Mouse (Mus musculus) MEL (cell line): ENCODE measurements at regions not wholly inside any gene's neighbourhood (a gene's known extent, or its start where the extent isn't known, plus 50 kb on each side); places are given as distances from the start of the nearest gene placed in this dataset.

Experiments used
- DNase-seq: peaks from one replicate; pipeline ENCODE4 v3.0.0; 2011; ENCODE audit warnings: low read depth, low spot score
- H3K27ac ChIP-seq: 2 replicates; pipeline ENCODE4 v1.5.1; 2012; ENCODE audit warnings: low read depth, mild to moderate bottlenecking, control low read depth, low read length, moderate library complexity; ENCODE audit not compliant: control insufficient read depth
- H3K27me3 ChIP-seq, 2 experiments: fragments of 150-350 bp in 1 of 2; sonication (generic) in 1 of 2; 2 replicates each; pipeline ENCODE4 v1.6.1; 2012; ENCODE audit warnings: low read length in 2 of 2, mild to moderate bottlenecking in 2 of 2, improper control_type of control experiment in 1 of 2, moderate library complexity in 1 of 2; ENCODE audit not compliant: insufficient read depth in 2 of 2, control insufficient read depth in 1 of 2
- H3K36me3 ChIP-seq, 2 experiments: 2 replicates each; pipeline ENCODE4 v1.6.1; 2012 to 2014; ENCODE audit warnings: low read length in 2 of 2, improper control_type of control experiment in 1 of 2, inconsistent platforms in 1 of 2, mild to moderate bottlenecking in 1 of 2; ENCODE audit not compliant: insufficient read depth in 2 of 2, control insufficient read depth in 1 of 2
- H3K4me1 ChIP-seq, 2 experiments: fragments of 150-350 bp in 1 of 2; sonication (generic) in 1 of 2; 2 replicates each; pipeline ENCODE4 v1.6.1; 2012; ENCODE audit warnings: low read length in 2 of 2, improper control_type of control experiment in 1 of 2, mild to moderate bottlenecking in 1 of 2; ENCODE audit not compliant: insufficient read depth in 2 of 2, control insufficient read depth in 1 of 2
- H3K4me3 ChIP-seq, 2 experiments: fragments of 150-350 bp in 1 of 2; sonication (generic) in 1 of 2; 2 replicates each; pipeline ENCODE4 v1.5.1; 2012; ENCODE audit warnings: low read depth in 2 of 2, low read length in 2 of 2, mild to moderate bottlenecking in 2 of 2, moderate library complexity in 2 of 2, control low read depth in 1 of 2, improper control_type of control experiment in 1 of 2; ENCODE audit not compliant: control insufficient read depth in 1 of 2, insufficient read depth in 1 of 2
- H3K79me2 ChIP-seq: 2 replicates; pipeline ENCODE4 v1.6.1; 2012; ENCODE audit warnings: mild to moderate bottlenecking, low read length, moderate library complexity; ENCODE audit not compliant: control insufficient read depth, poor library complexity, insufficient read depth
- H3K9ac ChIP-seq: 2 replicates; pipeline ENCODE4 v1.6.1; 2012; ENCODE audit warnings: low read depth, mild to moderate bottlenecking, control low read depth, low read length, moderate library complexity; ENCODE audit not compliant: control insufficient read depth, poor library complexity, severe bottlenecking
- H3K9me3 ChIP-seq: fragments of 150-350 bp; sonication (generic); replicated peaks from 2 replicates; pipeline ENCODE4 v1.6.1; 2012; ENCODE audit warnings: mild to moderate bottlenecking, low read length, improper control_type of control experiment, moderate library complexity; ENCODE audit not compliant: insufficient read depth
- CHD2 ChIP-seq: IDR thresholded peaks from 2 replicates; pipeline ENCODE4 v1.6.1; 2011; ENCODE audit warnings: low read length, improper control_type of control experiment
- ELF1 ChIP-seq: IDR thresholded peaks from 2 replicates; pipeline ENCODE4 v1.6.1; 2014; ENCODE audit warnings: low read depth, mild to moderate bottlenecking, inconsistent platforms, low read length, improper control_type of control experiment, moderate library complexity
- ETS1 ChIP-seq: IDR thresholded peaks from 2 replicates; pipeline ENCODE4 v1.6.1; 2012; ENCODE audit warnings: low read depth, mild to moderate bottlenecking, inconsistent platforms, low read length, improper control_type of control experiment, moderate library complexity
- GABPA ChIP-seq: IDR thresholded peaks from 2 replicates; pipeline ENCODE4 v1.6.1; 2012; ENCODE audit warnings: low read depth, mild to moderate bottlenecking, inconsistent platforms, low read length, improper control_type of control experiment, moderate library complexity
- HCFC1 ChIP-seq: IDR thresholded peaks from 2 replicates; pipeline ENCODE4 v1.6.1; 2012; ENCODE audit warnings: low read depth, mild to moderate bottlenecking, inconsistent platforms, low read length, improper control_type of control experiment, moderate library complexity
- MAZ ChIP-seq: IDR thresholded peaks from 2 replicates; pipeline ENCODE4 v1.6.1; 2012; ENCODE audit warnings: low read depth, mild to moderate bottlenecking, inconsistent platforms, low read length, improper control_type of control experiment
- MEF2A ChIP-seq: IDR thresholded peaks from 2 replicates; pipeline ENCODE4 v1.6.1; 2014; ENCODE audit warnings: low read depth, mild to moderate bottlenecking, inconsistent platforms, low read length, improper control_type of control experiment; ENCODE audit not compliant: poor library complexity, insufficient replicate concordance, severe bottlenecking; ENCODE audit errors: extremely low read depth
- NELFE ChIP-seq: IDR thresholded peaks from 2 replicates; pipeline ENCODE4 v1.6.1; 2011; ENCODE audit warnings: low read depth, low read length, improper control_type of control experiment
- NRF1 ChIP-seq: IDR thresholded peaks from 2 replicates; pipeline ENCODE4 v1.6.1; 2014; ENCODE audit warnings: low read depth, mild to moderate bottlenecking, inconsistent platforms, low read length, improper control_type of control experiment, moderate library complexity; ENCODE audit not compliant: poor library complexity, insufficient read depth, severe bottlenecking
- POLR2AphosphoS2 ChIP-seq: IDR thresholded peaks from 2 replicates; pipeline ENCODE4 v1.6.1; 2011; ENCODE audit warnings: low read length, improper control_type of control experiment
- RAD21 ChIP-seq: IDR thresholded peaks from 2 replicates; pipeline ENCODE4 v1.6.1; 2011; ENCODE audit warnings: mild to moderate bottlenecking, low read depth, low read length, improper control_type of control experiment
- RCOR1 ChIP-seq: IDR thresholded peaks from 2 replicates; pipeline ENCODE4 v1.6.1; 2012; ENCODE audit warnings: low read depth, mild to moderate bottlenecking, inconsistent platforms, low read length, improper control_type of control experiment
- SIN3A ChIP-seq: IDR thresholded peaks from 2 replicates; pipeline ENCODE4 v1.6.1; 2012; ENCODE audit warnings: low read length, improper control_type of control experiment, inconsistent platforms
- UBTF ChIP-seq: IDR thresholded peaks from 2 replicates; pipeline ENCODE4 v1.6.1; 2012; ENCODE audit warnings: low read depth, mild to moderate bottlenecking, inconsistent platforms, low read length, improper control_type of control experiment, moderate library complexity, borderline replicate concordance; ENCODE audit not compliant: insufficient read depth
- USF1 ChIP-seq: IDR thresholded peaks from 2 replicates; pipeline ENCODE4 v1.6.1; 2014; ENCODE audit warnings: low read depth, mild to moderate bottlenecking, inconsistent platforms, low read length, improper control_type of control experiment, moderate library complexity
- USF2 ChIP-seq, 2 experiments: IDR thresholded peaks; 2 replicates each; pipeline ENCODE4 v1.6.1; 2011 to 2012; ENCODE audit warnings: improper control_type of control experiment in 2 of 2, low read length in 2 of 2, borderline replicate concordance in 1 of 2, inconsistent platforms in 1 of 2, low read depth in 1 of 2, mild to moderate bottlenecking in 1 of 2; ENCODE audit not compliant: insufficient read depth in 1 of 2
- ZC3H11A ChIP-seq: IDR thresholded peaks from 2 replicates; pipeline ENCODE4 v1.6.1; 2012; ENCODE audit warnings: low read depth, mild to moderate bottlenecking, inconsistent platforms, low read length, improper control_type of control experiment
- ZKSCAN1 ChIP-seq: IDR thresholded peaks from 2 replicates; pipeline ENCODE4 v1.6.1; 2012; ENCODE audit warnings: low read depth, mild to moderate bottlenecking, inconsistent platforms, low read length, improper control_type of control experiment, moderate library complexity
- ZMIZ1 ChIP-seq: IDR thresholded peaks from 2 replicates; pipeline ENCODE4 v1.6.1; 2012; ENCODE audit warnings: low read depth, mild to moderate bottlenecking, inconsistent platforms, low read length, improper control_type of control experiment, moderate library complexity

DNA sequence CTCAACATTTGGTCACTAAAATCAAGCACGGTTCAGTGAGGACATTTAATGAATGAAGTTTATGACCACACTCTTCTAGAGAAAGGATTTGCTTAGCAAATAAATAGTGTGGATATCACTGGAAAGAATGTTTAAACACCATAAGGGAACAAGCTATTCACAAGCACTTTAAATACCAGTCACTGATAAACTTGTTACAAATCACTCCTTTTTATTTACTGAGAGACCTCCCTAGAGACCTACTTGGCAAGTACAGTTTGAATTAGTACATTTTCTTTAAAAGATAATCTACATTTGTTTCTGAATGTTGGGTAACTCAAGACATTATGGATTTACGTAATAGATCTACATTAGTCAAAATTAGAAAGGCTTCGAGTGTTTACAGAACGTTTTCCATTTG, 162.2 kb upstream of the Pappa start:
- Histone ChIP-seq H3K27me3 (no peaks in the 10 kb centered on the region), H3K4me3 (no peak overlapping the region), H3K4me1 (no peaks in the 10 kb centered on the region), H3K27ac (no peak overlapping the region), H3K79me2 (no peaks in the 10 kb centered on the region), H3K36me3 (no peaks in the 10 kb centered on the region), H3K9me3 (no peaks in the 10 kb centered on the region), H3K9ac (no peak overlapping the region)
- DNase-seq, result no peak
- TF ChIP-seq UBTF (no peak), HCFC1 (no peak), GABPA (no peak), SIN3A (no peak), CHD2 (no peak), USF2 (IDR thresholded peaks at IDR 0.05; ENCODE audit: borderline replicate concordance in 1 of 2, insufficient read depth in 1 of 2, low read depth in 1 of 2, low read length in 2 of 2) (no peak), ZKSCAN1 (no peak), NRF1 (no peak), POLR2AphosphoS2 (no peak), ZMIZ1 (no peak), ZC3H11A (no peak), ETS1 (no peak), ELF1 (no peak), RAD21 (no peak), MEF2A (no peak), USF1 (no peak), NELFE (no peak), RCOR1 (no peak), MAZ (no peak)
